Mouse (Mus musculus) intestine, embryonic 15.5 days (tissue): ENCODE measurements around the gene Zfp462. TPM values are rescaled to one million over a fixed set of nuclear protein-coding genes. Genes with fewer than 3 reads are reported as not detected.
A peak's percentile ranks its signal among the peaks of the same experiment; 100 is the strongest.

Experiments used
- ATAC-seq: fragments of 200-750 bp; cut with Nextera tagmentation; 2 replicates; pipeline ENCODE4 v1.8.0; 2017; ENCODE audit warnings: moderate TSS enrichment, moderate library complexity
- H3K27ac ChIP-seq: fragments of 300-500 bp; sonication (generic); 2 replicates; pipeline ENCODE4 v1.5.1; 2015; ENCODE audit warnings: mild to moderate bottlenecking, inconsistent platforms
- H3K27me3 ChIP-seq: fragments of 300-500 bp; sonication (generic); replicated peaks from 2 replicates; pipeline ENCODE4 v1.6.1; 2015; ENCODE audit warnings: inconsistent platforms
- H3K36me3 ChIP-seq: fragments of 300-500 bp; sonication (generic); 2 replicates; pipeline ENCODE4 v1.6.1; 2015; ENCODE audit warnings: inconsistent platforms
- H3K4me1 ChIP-seq: fragments of 300-500 bp; sonication (generic); replicated peaks from 2 replicates; pipeline ENCODE4 v1.6.1; 2015; ENCODE audit warnings: inconsistent platforms
- H3K4me2 ChIP-seq: fragments of 300-500 bp; sonication (generic); replicated peaks from 2 replicates; pipeline ENCODE4 v1.6.1; 2015; ENCODE audit warnings: mild to moderate bottlenecking, inconsistent platforms
- H3K4me3 ChIP-seq: fragments of 300-500 bp; sonication (generic); replicated peaks from 2 replicates; pipeline ENCODE4 v1.5.1; 2015; ENCODE audit warnings: inconsistent platforms
- H3K9ac ChIP-seq: fragments of 300-500 bp; sonication (generic); 2 replicates; pipeline ENCODE4 v1.6.1; 2015; ENCODE audit warnings: inconsistent platforms
- H3K9me3 ChIP-seq: fragments of 300-500 bp; sonication (generic); 2 replicates; pipeline ENCODE4 v1.6.1; 2016; ENCODE audit warnings: inconsistent platforms
- WGBS: fragments of 180-500 bp; shearing (Covaris S2); methylation state at CpG from one replicate; pipeline ENCODE4 v1.1.7; 2015; 5-methylcytosine and 5-hydroxymethylcytosine counted together
- polyA plus RNA-seq: library from polyadenylated mRNA; unstranded; fragments of >200 nt; fragmentation: Nextera tagmentation; extraction: Ambion mirVana; gene quantifications from 2 replicates; pipeline ENCODE4 v1.2.1, GENCODE M21; 2015

Gene Zfp462
- polyA plus RNA-seq, 1 experiment from 2014 or later: 2.8 TPM

GRCm38 (mm10) chr4:55077133-55077889 is 132.5 kb downstream of the Zfp462 start:
- H3K4me1 ChIP-seq: no peaks in the 10 kb centered on the region
- H3K4me3 ChIP-seq: no peak overlapping the region
- no peak overlapping the region for H3K27ac ChIP-seq
- 73% methylated on average over 11 of the region's 11 CpGs for WGBS
- no peak overlapping the region for H3K4me2 ChIP-seq
- 0 out of 2 replicates have a peak, but pooled peaks cover 4% of the 10 kb centered on the region for H3K36me3 ChIP-seq
- H3K9me3 ChIP-seq: no peaks in the 10 kb centered on the region
- H3K9ac ChIP-seq: no peak overlapping the region
- ATAC-seq: no peak
- H3K27me3 ChIP-seq: no peaks in the 10 kb centered on the region

DNA sequence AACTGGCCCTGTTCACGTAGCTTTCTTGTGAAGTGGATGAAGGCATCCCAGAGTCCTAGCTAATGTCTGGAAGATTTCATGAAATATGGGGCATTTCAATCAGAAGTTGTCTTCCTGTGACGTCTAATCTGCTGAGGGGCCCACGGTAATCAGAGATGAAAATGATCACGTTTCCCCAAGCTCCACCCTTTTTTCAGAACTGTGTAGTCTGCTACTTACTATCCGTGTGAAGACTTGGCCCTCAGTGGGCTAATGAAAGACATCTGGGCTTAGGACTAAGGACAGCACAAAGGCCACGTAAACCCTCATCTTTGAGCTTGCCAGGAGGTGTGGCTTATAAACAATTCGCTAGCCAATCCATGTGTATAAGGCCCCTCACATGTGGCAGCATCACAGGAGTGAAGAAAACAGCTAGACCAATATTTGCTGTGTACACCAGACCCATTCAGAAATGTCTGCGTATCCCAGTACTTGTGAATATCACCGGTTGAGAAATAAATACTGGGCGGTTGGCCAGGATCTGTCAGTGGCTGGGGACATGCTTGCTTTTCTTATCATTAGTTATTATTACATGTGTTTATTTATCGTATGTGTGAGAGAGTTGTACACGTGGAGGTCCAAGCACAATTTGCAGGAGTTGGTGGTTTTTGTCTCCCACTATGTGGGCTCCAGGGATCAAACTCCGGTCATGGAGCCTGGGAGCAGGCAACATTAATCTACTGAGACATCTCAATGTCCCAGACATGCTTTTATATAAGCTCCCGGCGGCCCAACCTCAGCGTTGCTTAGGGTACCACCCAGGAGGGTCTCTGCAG is 133.3 kb downstream of the Zfp462 start:
- Histone ChIP-seq H3K36me3 (0 out of 2 replicates have a peak, but pooled peaks cover 4% of the 10 kb centered on the region), H3K27ac (no peak overlapping the region), H3K4me3 (no peak overlapping the region), H3K9ac (no peak overlapping the region), H3K27me3 (no peaks in the 10 kb centered on the region), H3K9me3 (no peaks in the 10 kb centered on the region), H3K4me2 (no peak overlapping the region), H3K4me1 (no peaks in the 10 kb centered on the region)
- ATAC-seq: 0 out of 2 replicates have a peak, but pooled peaks have one; percentile 31
- WGBS: 65% methylated on average over 16 of the region's 16 CpGs

DNA sequence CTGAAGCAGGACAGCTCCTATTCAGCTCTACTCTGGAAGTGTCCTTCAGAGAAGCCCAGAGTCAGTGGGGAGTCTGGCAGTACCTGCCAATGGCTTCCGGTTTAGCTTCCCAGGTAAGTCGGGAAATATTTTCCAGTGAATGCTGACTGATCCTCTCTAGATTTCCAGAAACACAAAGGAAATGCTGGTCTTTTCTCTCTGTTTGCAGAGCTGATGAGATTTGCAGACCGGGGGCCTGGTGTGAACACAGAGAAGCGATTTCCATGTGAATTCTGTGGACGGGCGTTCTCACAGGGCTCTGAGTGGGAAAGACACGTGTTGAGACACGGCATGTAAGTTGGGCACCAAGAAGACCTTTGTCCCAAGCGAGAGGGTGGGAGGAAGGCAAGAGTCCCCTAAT is 134.2 kb downstream of the Zfp462 start:
- Histone ChIP-seq H3K9me3 (no peaks in the 10 kb centered on the region), H3K27me3 (no peaks in the 10 kb centered on the region), H3K27ac (no peak overlapping the region), H3K4me1 (no peaks in the 10 kb centered on the region), H3K36me3 (0 out of 2 replicates have a peak, but pooled peaks cover 4% of the 10 kb centered on the region), H3K4me2 (no peak overlapping the region), H3K9ac (no peak overlapping the region), H3K4me3 (no peak overlapping the region)
- ATAC-seq: no peak
- WGBS: 95% methylated on average over 9 of the region's 9 CpGs

DNA sequence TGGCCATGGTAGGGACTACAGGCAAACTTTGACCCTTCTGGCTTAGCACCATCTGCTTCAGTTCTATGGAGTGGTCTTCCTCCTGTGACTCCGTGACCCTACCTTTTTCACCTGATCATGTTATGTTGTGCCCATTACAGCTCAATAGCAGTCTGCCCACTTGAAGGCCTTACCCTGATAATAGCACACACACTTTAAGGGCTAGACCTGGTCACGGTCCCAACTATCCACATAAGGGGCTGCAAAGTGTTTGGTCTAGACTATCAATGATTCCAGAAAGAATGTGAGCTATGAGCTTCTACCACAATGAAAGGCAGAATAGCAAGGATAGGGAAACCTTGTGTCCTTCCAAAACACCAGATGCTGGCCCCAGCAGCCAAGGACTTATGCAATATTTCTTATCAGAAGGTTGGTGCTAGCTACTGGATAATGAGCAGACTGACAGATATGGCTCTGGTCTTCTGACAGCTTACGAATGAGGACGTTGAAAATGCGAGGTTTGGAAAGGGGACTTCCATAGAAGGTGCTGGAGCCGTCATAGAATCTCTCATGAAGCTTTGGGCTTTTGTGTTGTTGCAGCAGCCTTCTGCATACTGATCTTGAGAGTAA is 139.3 kb downstream of the Zfp462 start:
- Histone ChIP-seq H3K27ac (no peak overlapping the region), H3K36me3 (peaks cover 4% of the 10 kb centered on the region; the same call in 1 of the 2 replicates), H3K27me3 (no peaks in the 10 kb centered on the region), H3K9me3 (no peaks in the 10 kb centered on the region), H3K9ac (no peak overlapping the region), H3K4me1 (no peaks in the 10 kb centered on the region), H3K4me2 (no peak overlapping the region), H3K4me3 (no peak overlapping the region)
- WGBS: 86% methylated on average over 6 of the region's 6 CpGs
- no peak for ATAC-seq

GRCm38 (mm10) chr4:55088153-55088552 is 143.3 kb downstream of the Zfp462 start:
- no peak for ATAC-seq
- no peaks in the 10 kb centered on the region for H3K9me3 ChIP-seq
- H3K36me3 ChIP-seq: no peaks in the 10 kb centered on the region; the same call in 1 of the 2 replicates
- WGBS: 88% methylated on average over 3 of the region's 3 CpGs
- no peak overlapping the region for H3K9ac ChIP-seq
- H3K27ac ChIP-seq: no peak overlapping the region
- H3K27me3 ChIP-seq: no peaks in the 10 kb centered on the region
- no peak overlapping the region for H3K4me2 ChIP-seq
- no peaks in the 10 kb centered on the region for H3K4me1 ChIP-seq
- H3K4me3 ChIP-seq: no peak overlapping the region

DNA sequence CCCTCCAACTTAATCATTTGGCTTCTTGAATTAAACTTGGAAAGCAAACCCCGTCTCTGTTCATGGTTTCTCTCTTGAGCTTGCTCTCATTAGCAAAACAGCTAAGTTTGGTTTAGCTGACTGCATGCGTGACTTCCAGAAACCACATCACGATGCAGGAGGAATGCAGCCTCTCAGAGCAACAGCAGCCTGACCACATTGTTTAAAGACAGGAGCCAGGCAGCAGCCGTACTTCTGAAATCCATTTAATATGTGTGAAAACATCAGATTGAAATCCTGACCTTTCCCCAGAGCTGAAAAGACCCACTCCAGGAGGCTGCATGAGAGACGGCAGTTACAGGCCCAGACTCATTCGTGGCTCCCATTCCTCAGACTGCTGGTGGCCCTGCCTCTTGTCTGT is 144.1 kb downstream of the Zfp462 start:
- Histone ChIP-seq H3K36me3 (no peaks in the 10 kb centered on the region; the same call in 1 of the 2 replicates), H3K27me3 (no peaks in the 10 kb centered on the region), H3K9me3 (no peaks in the 10 kb centered on the region), H3K4me1 (no peaks in the 10 kb centered on the region), H3K4me2 (no peak overlapping the region), H3K4me3 (no peak overlapping the region), H3K9ac (no peak overlapping the region), H3K27ac (no peak overlapping the region)
- 40% methylated on average over 6 of the region's 6 CpGs for WGBS
- ATAC-seq: no peak

DNA sequence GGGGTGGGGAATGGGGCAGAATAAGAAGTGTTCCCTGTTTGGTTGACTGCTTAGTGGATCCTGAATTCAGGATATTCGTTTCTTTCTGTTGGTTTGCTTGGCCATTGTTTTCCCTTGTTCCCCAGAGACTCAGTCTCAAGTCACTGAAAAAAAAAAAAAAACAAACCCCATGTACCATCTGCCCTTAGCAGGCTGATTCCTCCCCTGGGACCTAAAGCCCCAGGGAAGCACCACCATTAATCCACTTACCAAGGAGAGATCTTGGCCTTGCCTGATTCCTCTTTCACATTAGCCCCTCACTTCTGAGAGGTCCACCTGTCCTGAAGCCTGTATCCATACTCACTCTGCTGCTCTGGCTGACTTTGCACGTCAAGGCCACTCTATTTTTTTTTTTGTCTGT is 152.3 kb downstream of the Zfp462 start:
- no peaks in the 10 kb centered on the region for H3K4me1 ChIP-seq
- H3K4me2 ChIP-seq: no peak overlapping the region
- ATAC-seq: no peak

GRCm38 (mm10) chr4:55098366-55098765 is 153.5 kb downstream of the Zfp462 start:
- H3K4me2 ChIP-seq: no peak overlapping the region
- WGBS: 66% methylated on average over 6 of the region's 6 CpGs
- no peak overlapping the region for H3K27ac ChIP-seq
- H3K4me3 ChIP-seq: no peak overlapping the region
- H3K27me3 ChIP-seq: no peaks in the 10 kb centered on the region
- H3K9me3 ChIP-seq: no peaks in the 10 kb centered on the region
- no peak overlapping the region for H3K9ac ChIP-seq
- H3K4me1 ChIP-seq: no peaks in the 10 kb centered on the region
- H3K36me3 ChIP-seq: no peaks in the 10 kb centered on the region
- ATAC-seq: no peak

More for the DNA sequence above, 152.3 kb downstream of the Zfp462 start:
- Histone ChIP-seq H3K9ac (no peak overlapping the region), H3K9me3 (no peaks in the 10 kb centered on the region), H3K36me3 (no peaks in the 10 kb centered on the region), H3K4me3 (no peak overlapping the region), H3K27me3 (no peaks in the 10 kb centered on the region), H3K27ac (no peak overlapping the region)
- 57% methylated on average over 2 of the region's 2 CpGs for WGBS

GRCm38 (mm10) chr4:55100851-55101250 is 156.0 kb downstream of the Zfp462 start:
- Histone ChIP-seq H3K9me3 (no peaks in the 10 kb centered on the region), H3K27me3 (no peaks in the 10 kb centered on the region), H3K4me1 (no peaks in the 10 kb centered on the region), H3K4me3 (no peak overlapping the region), H3K9ac (no peak overlapping the region), H3K36me3 (no peaks in the 10 kb centered on the region), H3K4me2 (no peak overlapping the region), H3K27ac (no peak overlapping the region)
- ATAC-seq: no peak
- WGBS: 74% methylated on average over 2 of the region's 2 CpGs

DNA sequence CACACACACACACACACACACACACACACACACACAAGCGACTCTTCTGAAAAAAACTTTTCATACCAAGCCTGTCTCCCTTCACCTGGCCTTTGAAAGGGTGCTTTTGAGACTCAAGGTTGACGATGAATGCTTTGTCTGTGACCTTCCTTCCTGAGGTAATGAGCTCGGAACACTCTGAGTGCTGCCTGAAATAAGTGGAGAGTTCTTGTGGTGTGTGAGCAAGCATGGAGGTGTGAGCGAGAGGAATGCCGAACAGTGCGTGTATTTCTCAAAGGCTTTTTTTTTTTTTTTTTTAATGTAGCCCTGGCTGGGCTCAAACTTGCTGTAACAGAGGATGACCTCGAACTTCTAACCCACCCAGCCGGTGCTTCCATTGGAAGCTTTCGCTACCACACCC is 156.8 kb downstream of the Zfp462 start:
- no peaks in the 10 kb centered on the region for H3K36me3 ChIP-seq
- no peak overlapping the region for H3K9ac ChIP-seq
- no peaks in the 10 kb centered on the region for H3K9me3 ChIP-seq
- no peak overlapping the region for H3K27ac ChIP-seq
- ATAC-seq: no peak
- H3K4me3 ChIP-seq: no peak overlapping the region
- H3K27me3 ChIP-seq: no peaks in the 10 kb centered on the region
- WGBS: 80% methylated on average over 9 of the region's 9 CpGs
- no peaks in the 10 kb centered on the region for H3K4me1 ChIP-seq
- H3K4me2 ChIP-seq: no peak overlapping the region

- Histone ChIP-seq H3K36me3 (no peaks in the 10 kb centered on the region), H3K4me2 (no peak overlapping the region), H3K27ac (no peak overlapping the region), H3K4me3 (no peak overlapping the region), H3K4me1 (no peaks in the 10 kb centered on the region), H3K27me3 (no peaks in the 10 kb centered on the region), H3K9ac (no peak overlapping the region), H3K9me3 (no peaks in the 10 kb centered on the region)
- WGBS: 84% methylated on average over 3 of the region's 3 CpGs
- no peak for ATAC-seq
Observed at GRCm38 (mm10) chr4:55102382-55102781, 157.5 kb downstream of the Zfp462 start.

- no peak overlapping the region for H3K9ac ChIP-seq
- 65% methylated on average over 3 of the region's 3 CpGs for WGBS
- no peak overlapping the region for H3K4me2 ChIP-seq
- H3K4me3 ChIP-seq: no peak overlapping the region
- no peak overlapping the region for H3K27ac ChIP-seq
- no peaks in the 10 kb centered on the region for H3K36me3 ChIP-seq
- H3K4me1 ChIP-seq: no peaks in the 10 kb centered on the region
- peak; percentile 53; the same call in 1 of the 2 replicates for ATAC-seq
- no peaks in the 10 kb centered on the region for H3K27me3 ChIP-seq
- H3K9me3 ChIP-seq: no peaks in the 10 kb centered on the region
Observed at GRCm38 (mm10) chr4:55103575-55103974, 158.7 kb downstream of the Zfp462 start.
